Mouse (Mus musculus) heart, adult 2 months (tissue): ENCODE measurements around the gene Olfr575. TPM values are rescaled to one million over a fixed set of nuclear protein-coding genes. Genes with fewer than 3 reads are reported as not detected.

ENCODE experiments used
- DNase-seq, 2 experiments: peaks; one replicate each; pipeline ENCODE4 v3.0.0; 2021
- H3K27ac ChIP-seq: fragments of 200-600 bp; 2 replicates; pipeline ENCODE4 v1.8.1; 2022
- H3K27me3 ChIP-seq: fragments of 200-500 bp; 2 replicates; pipeline ENCODE4 v1.6.1; 2012; ENCODE audit warnings: mild to moderate bottlenecking, low read length, inconsistent platforms, mixed read lengths; ENCODE audit not compliant: control insufficient read depth, insufficient read depth
- H3K36me3 ChIP-seq: fragments of 200-500 bp; 2 replicates; pipeline ENCODE4 v1.6.1; 2012; ENCODE audit warnings: low read length, inconsistent platforms; ENCODE audit not compliant: control insufficient read depth, insufficient read depth
- H3K4me1 ChIP-seq: fragments of 200-500 bp; 2 replicates; pipeline ENCODE4 v1.6.1; 2011; ENCODE audit warnings: low read length; ENCODE audit not compliant: control insufficient read depth, insufficient read depth
- H3K4me3 ChIP-seq: fragments of 200-600 bp; 2 replicates; pipeline ENCODE4 v1.8.1; 2022
- H3K79me2 ChIP-seq: fragments of 200-500 bp; replicated peaks from 2 replicates; pipeline ENCODE4 v1.6.1; 2012; ENCODE audit warnings: mild to moderate bottlenecking, inconsistent platforms, low read length, moderate library complexity, mixed read lengths; ENCODE audit not compliant: control insufficient read depth, insufficient read depth
- H3K9ac ChIP-seq: fragments of 200-500 bp; 2 replicates; pipeline ENCODE4 v1.6.1; 2012; ENCODE audit warnings: low read depth, mild to moderate bottlenecking, control low read depth, inconsistent platforms, low read length, mixed read lengths
- CTCF ChIP-seq: fragments of 200-600 bp; IDR thresholded peaks from 2 replicates; pipeline ENCODE4 v1.8.1; 2022; ENCODE audit warnings: antibody characterized with exemption, mild to moderate bottlenecking, moderate library complexity
- EP300 ChIP-seq: fragments of 200-500 bp; IDR thresholded peaks from 2 replicates; pipeline ENCODE4 v1.6.1; 2011; ENCODE audit warnings: low read depth, low read length, control low read depth; ENCODE audit not compliant: insufficient read depth
- POLR2A ChIP-seq: fragments of 200-500 bp; IDR thresholded peaks from 2 replicates; pipeline ENCODE4 v1.6.1; 2011; ENCODE audit warnings: mild to moderate bottlenecking, low read depth, low read length, control low read depth; ENCODE audit not compliant: insufficient read depth
- WGBS: fragments of 180-500 bp; shearing (Covaris S2); methylation state at CpG from one replicate; pipeline ENCODE4 v1.1.7; 2018; 5-methylcytosine and 5-hydroxymethylcytosine counted together
- intact Hi-C: fragments of 180-260 bp; cut with DNase I; formaldehyde crosslinking; loops from one replicate; pipeline ENCODE4 v1.15.1; 2025
- polyA plus RNA-seq: library from polyadenylated mRNA; depleted of rRNA; stranded (reverse); fragments of >200 nt; gene quantifications from 2 replicates; pipeline ENCODE4 v1.2.3, GENCODE M21; 2012
- total RNA-seq, 2 experiments: library from RNA; stranded (reverse); gene quantifications; 2 replicates each; pipeline ENCODE4 v1.2.3; 2021

Olfr575 gene
- total and polyA plus RNA-seq, 3 experiments, result not detected

GRCm38 (mm10) chr7:102950732-102951131, 7.8 kb downstream of the Olfr575 start:
- H3K4me3 ChIP-seq, result no peak overlapping the region
- 59% methylated on average over 1 of the region's 1 CpGs for WGBS
- no peak overlapping the region for H3K9ac ChIP-seq
- no peaks in the 10 kb centered on the region for H3K27me3 ChIP-seq
- no peak overlapping the region for H3K27ac ChIP-seq
- intact Hi-C loops, result no loop called here
- no peaks in the 10 kb centered on the region for H3K4me1 ChIP-seq
- DNase-seq, result no peak
- no peak for TF ChIP-seq CTCF
- H3K79me2 ChIP-seq, result no peaks in the 10 kb centered on the region
- H3K36me3 ChIP-seq, result no peaks in the 10 kb centered on the region

- H3K27me3 ChIP-seq, result no peaks in the 10 kb centered on the region
- intact Hi-C loops, result no loop called here
- no peaks in the 10 kb centered on the region for H3K36me3 ChIP-seq
- no peak within 1 kb of the TSS for H3K27ac ChIP-seq
- no peaks in the 10 kb centered on the region for H3K4me1 ChIP-seq
- 88% methylated on average over 1 of the region's 1 CpGs for WGBS
- no peak for DNase-seq
- TF ChIP-seq EP300 (no peak), POLR2A (no peak), CTCF (no peak)
- no peaks in the 10 kb centered on the region for H3K79me2 ChIP-seq
- H3K9ac ChIP-seq, result no peak within 1 kb of the TSS
- no peak within 1 kb of the TSS for H3K4me3 ChIP-seq
Measured at GRCm38 (mm10) chr7:102948167-102948566, 10.4 kb downstream of the Olfr575 start, which contains the start of gene Olfr574. Gene Olfr574, plus strand, starts transcription at chr7:102948467.

GRCm38 (mm10) chr7:102943417-102943816, 15.2 kb downstream of the Olfr575 start:
- DNase-seq, result no peak
- no peaks in the 10 kb centered on the region for H3K4me1 ChIP-seq
- TF ChIP-seq CTCF (no peak), EP300 (no peak), POLR2A (no peak)
- no peak overlapping the region for H3K4me3 ChIP-seq
- H3K9ac ChIP-seq, result no peak overlapping the region
- intact Hi-C loops, result no loop called here
- no peaks in the 10 kb centered on the region for H3K27me3 ChIP-seq
- H3K27ac ChIP-seq, result no peak overlapping the region
- no peaks in the 10 kb centered on the region for H3K79me2 ChIP-seq
- H3K36me3 ChIP-seq, result no peaks in the 10 kb centered on the region
- WGBS, result 75% methylated on average over 1 of the region's 1 CpGs

- no peaks in the 10 kb centered on the region for H3K27me3 ChIP-seq
- WGBS, result 85% methylated on average over 2 of the region's 2 CpGs
- TF ChIP-seq POLR2A, result no peak
- no peak within 1 kb of the TSS for H3K4me3 ChIP-seq
- no peaks in the 10 kb centered on the region for H3K79me2 ChIP-seq
- intact Hi-C loops, result no loop called here
- no peak for DNase-seq
- no peak within 1 kb of the TSS for H3K9ac ChIP-seq
- H3K4me1 ChIP-seq, result no peaks in the 10 kb centered on the region
- H3K27ac ChIP-seq, result no peak within 1 kb of the TSS
- H3K36me3 ChIP-seq, result no peaks in the 10 kb centered on the region
Measured at GRCm38 (mm10) chr7:102942475-102942874, 16.1 kb downstream of the Olfr575 start, which contains the start of gene Olfr573-ps1. Gene Olfr573-ps1, minus strand, starts transcription at chr7:102942575.

- intact Hi-C loops, result no loop called here
- Histone ChIP-seq H3K27ac (no peak overlapping the region), H3K27me3 (no peaks in the 10 kb centered on the region), H3K9ac (no peak overlapping the region), H3K4me1 (no peaks in the 10 kb centered on the region), H3K79me2 (no peaks in the 10 kb centered on the region), H3K4me3 (no peak overlapping the region), H3K36me3 (no peaks in the 10 kb centered on the region)
- no peak for TF ChIP-seq POLR2A
- no peak for TF ChIP-seq CTCF
- TF ChIP-seq EP300, result no peak
- 62% methylated on average over 3 of the region's 3 CpGs for WGBS
- no peak for DNase-seq
Measured at GRCm38 (mm10) chr7:102927105-102927504, 31.5 kb downstream of the Olfr575 start.

DNA sequence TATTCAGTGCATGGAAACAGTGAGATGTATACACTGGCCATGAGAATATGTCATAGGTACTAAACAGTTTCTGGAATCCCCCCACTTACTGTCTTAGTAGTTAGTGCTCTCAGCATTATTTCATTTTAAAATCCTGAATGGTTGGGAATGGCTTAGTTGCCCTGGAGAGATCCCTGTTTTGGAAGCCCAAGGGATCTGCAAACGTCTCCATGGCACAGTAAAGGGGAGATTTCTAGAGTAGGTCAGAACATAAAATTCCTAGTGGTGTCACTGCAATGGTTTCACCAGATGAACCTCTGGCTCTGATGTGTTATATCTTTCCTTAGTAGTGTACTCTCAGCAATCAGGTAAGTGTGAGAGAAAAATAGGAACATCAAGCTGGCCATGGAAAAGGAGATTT, 34.5 kb downstream of the Olfr575 start, which contains the start of gene Olfr572:
Gene Olfr572 (plus strand): TSS at position 301 of the 400 bp plus-strand sequence.
- WGBS, result 40% methylated on average over 1 of the region's 1 CpGs
- intact Hi-C loops, result no loop called here

More for the DNA sequence above, 34.5 kb downstream of the Olfr575 start, which contains the start of gene Olfr572:
- H3K27me3 ChIP-seq, result no peaks in the 10 kb centered on the region
- no peaks in the 10 kb centered on the region for H3K36me3 ChIP-seq
- TF ChIP-seq CTCF, result no peak
- H3K4me1 ChIP-seq, result no peaks in the 10 kb centered on the region
- H3K79me2 ChIP-seq, result no peaks in the 10 kb centered on the region
- no peak within 1 kb of the TSS for H3K9ac ChIP-seq
- H3K4me3 ChIP-seq, result no peak within 1 kb of the TSS
- DNase-seq, result no peak
- H3K27ac ChIP-seq, result no peak within 1 kb of the TSS
